Mouse (Mus musculus) limb, embryonic 12.5 days (tissue): ENCODE results near the gene Fgfr2. TPM values are rescaled to one million over a fixed set of nuclear protein-coding genes. Genes with fewer than 3 reads are reported as not detected.
A peak's percentile ranks its signal among the peaks of the same experiment; 100 is the strongest.

Experiments used
- ATAC-seq: fragments of 200-750 bp; cut with Nextera tagmentation; 2 replicates; pipeline ENCODE4 v1.8.0; 2017; ENCODE audit warnings: low read depth, moderate TSS enrichment; ENCODE audit not compliant: insufficient number of reproducible peaks, insufficient read depth, low FRiP score, low TSS enrichment
- H3K27ac ChIP-seq: fragments of 300-500 bp; sonication (generic); 2 replicates; pipeline ENCODE4 v1.5.1; 2016; ENCODE audit warnings: mild to moderate bottlenecking, moderate library complexity
- H3K27me3 ChIP-seq: fragments of 300-500 bp; sonication (generic); 2 replicates; pipeline ENCODE4 v1.6.1; 2016; ENCODE audit warnings: mild to moderate bottlenecking, moderate library complexity
- H3K36me3 ChIP-seq: fragments of 300-500 bp; sonication (generic); 2 replicates; pipeline ENCODE4 v1.6.1; 2016; ENCODE audit warnings: mild to moderate bottlenecking, moderate library complexity
- H3K4me1 ChIP-seq: fragments of 300-500 bp; sonication (generic); replicated peaks from 2 replicates; pipeline ENCODE4 v1.6.1; 2016
- H3K4me2 ChIP-seq: fragments of 300-500 bp; sonication (generic); 2 replicates; pipeline ENCODE4 v1.6.1; 2016; ENCODE audit warnings: mild to moderate bottlenecking, moderate library complexity
- H3K4me3 ChIP-seq: fragments of 300-500 bp; sonication (generic); replicated peaks from 2 replicates; pipeline ENCODE4 v1.5.1; 2016; ENCODE audit warnings: mild to moderate bottlenecking
- H3K9ac ChIP-seq: fragments of 300-500 bp; sonication (generic); replicated peaks from 2 replicates; pipeline ENCODE4 v1.6.1; 2016; ENCODE audit warnings: mild to moderate bottlenecking, moderate library complexity
- H3K9me3 ChIP-seq: fragments of 300-500 bp; sonication (generic); 2 replicates; pipeline ENCODE4 v1.6.1; 2016; ENCODE audit warnings: mild to moderate bottlenecking, moderate library complexity
- WGBS: fragments of 180-500 bp; shearing (Covaris S2); methylation state at CpG from one replicate; pipeline ENCODE4 v1.1.7; 2016; 5-methylcytosine and 5-hydroxymethylcytosine counted together
- polyA plus RNA-seq: library from polyadenylated mRNA; unstranded; fragments of >200 nt; fragmentation: Nextera tagmentation; extraction: Ambion mirVana; gene quantifications from 2 replicates; pipeline ENCODE4 v1.2.1, GENCODE M21; 2016

The Fgfr2 gene
- polyA plus RNA-seq, 1 experiment from 2014 or later, result 112 TPM

- no peak overlapping the region for H3K27ac ChIP-seq
- no peaks in the 10 kb centered on the region for H3K27me3 ChIP-seq
- no peak overlapping the region for H3K9ac ChIP-seq
- 0 out of 2 replicates have a peak, but pooled peaks cover under 1% of the 10 kb centered on the region for H3K4me1 ChIP-seq
- H3K4me3 ChIP-seq, result no peak overlapping the region
- H3K36me3 ChIP-seq, result peaks cover 76% of the 10 kb centered on the region
- WGBS, result 32% methylated on average over 3 of the region's 3 CpGs
- no peak for ATAC-seq
- no peak overlapping the region for H3K4me2 ChIP-seq
- H3K9me3 ChIP-seq, result no peaks in the 10 kb centered on the region
Measured at GRCm38 (mm10) chr7:132559138-132559766, 563.9 kb downstream of the Fgfr2 start.

GRCm38 (mm10) chr7:132558141-132558736 lies 564.9 kb downstream of the Fgfr2 start:
- Histone ChIP-seq H3K27me3 (no peaks in the 10 kb centered on the region), H3K4me3 (no peak overlapping the region), H3K4me1 (0 out of 2 replicates have a peak, but pooled peaks cover 3% of the 10 kb centered on the region), H3K36me3 (peaks cover 66% of the 10 kb centered on the region), H3K27ac (no peak overlapping the region), H3K9ac (no peak overlapping the region), H3K4me2 (no peak overlapping the region), H3K9me3 (no peaks in the 10 kb centered on the region)
- no peak for ATAC-seq
- 90% methylated on average over 7 of the region's 7 CpGs for WGBS

GRCm38 (mm10) chr7:132556575-132556974 lies 566.6 kb downstream of the Fgfr2 start:
- Histone ChIP-seq H3K27me3 (no peaks in the 10 kb centered on the region; the same call in 1 of the 2 replicates), H3K9me3 (no peaks in the 10 kb centered on the region), H3K4me2 (no peak overlapping the region), H3K4me3 (no peak overlapping the region), H3K9ac (no peak overlapping the region), H3K27ac (no peak overlapping the region), H3K36me3 (peaks cover 49% of the 10 kb centered on the region), H3K4me1 (0 out of 2 replicates have a peak, but pooled peaks cover 3% of the 10 kb centered on the region)
- 74% methylated on average over 5 of the region's 5 CpGs for WGBS
- no peak for ATAC-seq

GRCm38 (mm10) chr7:132555911-132556310 lies 567.2 kb downstream of the Fgfr2 start:
- no peak overlapping the region for H3K9ac ChIP-seq
- no peaks in the 10 kb centered on the region; the same call in 1 of the 2 replicates for H3K27me3 ChIP-seq
- no peak overlapping the region for H3K4me3 ChIP-seq
- H3K4me1 ChIP-seq, result 0 out of 2 replicates have a peak, but pooled peaks cover 6% of the 10 kb centered on the region
- no peaks in the 10 kb centered on the region for H3K9me3 ChIP-seq
- WGBS, result 28% methylated on average over 4 of the region's 4 CpGs
- H3K36me3 ChIP-seq, result peaks cover 42% of the 10 kb centered on the region
- no peak for ATAC-seq
- no peak overlapping the region for H3K27ac ChIP-seq
- no peak overlapping the region for H3K4me2 ChIP-seq

DNA sequence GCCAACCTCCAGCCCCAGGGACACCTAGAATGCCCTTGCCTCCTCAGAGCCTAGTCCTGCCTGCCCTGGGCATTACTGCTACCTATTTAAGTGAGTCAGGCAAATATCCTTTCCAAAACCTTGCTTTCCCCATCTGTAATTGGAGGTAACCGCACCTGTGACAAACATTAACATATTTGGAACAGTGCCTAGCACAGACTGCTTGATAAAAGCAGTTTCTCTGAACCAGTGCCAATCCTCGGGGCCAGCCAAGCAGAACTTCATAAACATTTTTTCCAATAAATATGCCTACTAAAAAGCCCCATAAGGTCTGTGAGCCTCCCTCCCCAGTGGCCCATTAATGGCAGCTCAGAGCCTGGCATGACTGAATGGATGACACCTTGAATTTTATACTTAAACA lies 569.1 kb downstream of the Fgfr2 start:
- Histone ChIP-seq H3K4me3 (no peak overlapping the region), H3K27ac (no peak overlapping the region), H3K9ac (no peak overlapping the region), H3K27me3 (no peaks in the 10 kb centered on the region; the same call in 1 of the 2 replicates), H3K36me3 (peaks cover 24% of the 10 kb centered on the region), H3K4me2 (no peak overlapping the region), H3K9me3 (no peaks in the 10 kb centered on the region), H3K4me1 (0 out of 2 replicates have a peak, but pooled peaks cover 6% of the 10 kb centered on the region)
- no peak for ATAC-seq
- 65% methylated on average over 2 of the region's 2 CpGs for WGBS

- H3K4me2 ChIP-seq, result peak overlapping the region; percentile 84
- H3K4me3 ChIP-seq, result peak overlapping the region; percentile 49
- H3K4me1 ChIP-seq, result 0 out of 2 replicates have a peak, but pooled peaks cover 6% of the 10 kb centered on the region
- H3K27ac ChIP-seq, result peak overlapping the region; percentile 29; the same call in 1 of the 2 replicates
- peak; percentile 91 for ATAC-seq
- H3K9ac ChIP-seq, result peak overlapping the region; percentile 63
- H3K27me3 ChIP-seq, result no peaks in the 10 kb centered on the region; the same call in 1 of the 2 replicates
- peaks cover 2% of the 10 kb centered on the region; the same call in 1 of the 2 replicates for H3K36me3 ChIP-seq
- no peaks in the 10 kb centered on the region for H3K9me3 ChIP-seq
- WGBS, result under 1% methylated on average over 27 of the region's 27 CpGs
Measured at GRCm38 (mm10) chr7:132551351-132552126, 571.6 kb downstream of the Fgfr2 start.

GRCm38 (mm10) chr7:132547126-132547525 lies 576.0 kb downstream of the Fgfr2 start:
- H3K4me1 ChIP-seq, result 0 out of 2 replicates have a peak, but pooled peaks cover 3% of the 10 kb centered on the region
- no peaks in the 10 kb centered on the region for H3K36me3 ChIP-seq
- H3K4me3 ChIP-seq, result no peak overlapping the region
- H3K27ac ChIP-seq, result no peak overlapping the region
- H3K27me3 ChIP-seq, result no peaks in the 10 kb centered on the region
- no peak overlapping the region for H3K9ac ChIP-seq
- no peak for ATAC-seq
- H3K9me3 ChIP-seq, result no peaks in the 10 kb centered on the region
- WGBS, result 74% methylated on average over 3 of the region's 3 CpGs
- H3K4me2 ChIP-seq, result no peak overlapping the region

DNA sequence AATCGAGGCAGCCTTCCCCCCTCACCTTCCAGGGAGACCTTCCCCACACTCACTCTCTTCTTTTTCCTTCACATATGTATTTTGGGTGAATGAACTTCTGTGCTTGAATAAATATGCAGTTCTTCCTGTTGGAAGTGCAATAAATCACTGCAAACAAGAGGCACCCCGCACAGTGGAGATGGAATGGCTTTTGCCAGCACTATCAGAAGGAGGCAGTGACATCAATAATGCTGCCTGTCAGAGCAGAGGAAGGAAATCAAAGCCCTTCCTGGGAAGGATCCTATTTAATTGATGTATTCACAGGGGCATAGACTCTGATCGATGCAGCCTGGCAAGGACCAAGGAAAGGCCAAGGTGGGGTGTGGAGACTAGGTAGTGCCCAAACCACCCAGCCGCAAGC lies 580.7 kb downstream of the Fgfr2 start:
- H3K27ac ChIP-seq, result no peak overlapping the region
- H3K9ac ChIP-seq, result no peak overlapping the region
- no peak overlapping the region for H3K4me2 ChIP-seq
- H3K27me3 ChIP-seq, result no peaks in the 10 kb centered on the region
- ATAC-seq, result no peak
- H3K4me3 ChIP-seq, result no peak overlapping the region
- H3K4me1 ChIP-seq, result no peaks in the 10 kb centered on the region
- H3K9me3 ChIP-seq, result no peaks in the 10 kb centered on the region
- 63% methylated on average over 4 of the region's 4 CpGs for WGBS
- H3K36me3 ChIP-seq, result no peaks in the 10 kb centered on the region

GRCm38 (mm10) chr7:132541566-132541965 lies 581.6 kb downstream of the Fgfr2 start:
- H3K4me3 ChIP-seq, result no peak overlapping the region
- 66% methylated on average over 3 of the region's 3 CpGs for WGBS
- H3K4me1 ChIP-seq, result no peaks in the 10 kb centered on the region
- no peaks in the 10 kb centered on the region for H3K27me3 ChIP-seq
- no peak overlapping the region for H3K27ac ChIP-seq
- H3K9ac ChIP-seq, result no peak overlapping the region
- no peak overlapping the region for H3K4me2 ChIP-seq
- ATAC-seq, result no peak
- no peaks in the 10 kb centered on the region for H3K36me3 ChIP-seq
- H3K9me3 ChIP-seq, result no peaks in the 10 kb centered on the region

- 80% methylated on average over 4 of the region's 4 CpGs for WGBS
- H3K4me2 ChIP-seq, result no peak overlapping the region
- no peaks in the 10 kb centered on the region for H3K36me3 ChIP-seq
Measured at GRCm38 (mm10) chr7:132540597-132540996, 582.6 kb downstream of the Fgfr2 start.

GRCm38 (mm10) chr7:132529206-132529605 lies 593.9 kb downstream of the Fgfr2 start:
- Histone ChIP-seq H3K27ac (peak overlapping the region; percentile 4; the same call in 1 of the 2 replicates), H3K4me2 (no peak overlapping the region), H3K36me3 (no peaks in the 10 kb centered on the region), H3K9me3 (no peaks in the 10 kb centered on the region), H3K4me3 (no peak overlapping the region), H3K9ac (no peak overlapping the region), H3K4me1 (peaks cover 12% of the 10 kb centered on the region), H3K27me3 (no peaks in the 10 kb centered on the region)
- 40% methylated on average over 3 of the region's 3 CpGs for WGBS
- peak; percentile 75 for ATAC-seq

More at GRCm38 (mm10) chr7:132540597-132540996, 582.6 kb downstream of the Fgfr2 start:
- no peak overlapping the region for H3K4me3 ChIP-seq
- ATAC-seq, result no peak
- no peak overlapping the region for H3K9ac ChIP-seq
- H3K4me1 ChIP-seq, result no peaks in the 10 kb centered on the region
- no peaks in the 10 kb centered on the region for H3K9me3 ChIP-seq
- no peaks in the 10 kb centered on the region for H3K27me3 ChIP-seq
- H3K27ac ChIP-seq, result no peak overlapping the region
